Mouse (Mus musculus) embryo, embryonic 11 days (tissue): ENCODE measurements around the gene Hist2h2aa2.
"Not testable (repeated sequence)": the region's sequence is repeated elsewhere in the genome, so short reads cannot be mapped to it uniquely, and the experiment has no call there.

Experiments used
- DNase-seq: peaks from one replicate; pipeline ENCODE4 v3.0.0-alpha.2; 2015

The Hist2h2aa2 gene

GRCm38 (mm10) chr3:96234914-96235313, 5.2 kb downstream of the Hist2h2aa2 start:
- DNase-seq: no peak

GRCm38 (mm10) chr3:96231758-96232120, 8.3 kb downstream of the Hist2h2aa2 start:
- no peak for DNase-seq

GRCm38 (mm10) chr3:96230910-96231757, 8.9 kb downstream of the Hist2h2aa2 start:
- DNase-seq: no peak

GRCm38 (mm10) chr3:96230404-96230803, 9.7 kb downstream of the Hist2h2aa2 start:
- no peak for DNase-seq

- DNase-seq: no peak
These were observed 11.2 kb downstream of the Hist2h2aa2 start for GRCm38 (mm10) chr3:96228828-96229227.

- DNase-seq: no peak
These were observed 13.1 kb downstream of the Hist2h2aa2 start for GRCm38 (mm10) chr3:96226695-96227648.

GRCm38 (mm10) chr3:96225421-96225820, 14.7 kb downstream of the Hist2h2aa2 start:
- no peak for DNase-seq

- DNase-seq: no peak
These were observed 17.3 kb downstream of the Hist2h2aa2 start for GRCm38 (mm10) chr3:96222774-96223173.

GRCm38 (mm10) chr3:96221640-96222038, 18.4 kb downstream of the Hist2h2aa2 start:
- DNase-seq: peak; percentile 23

- DNase-seq: peak; percentile 94
These were observed 19.1 kb downstream of the Hist2h2aa2 start, which contains the start of the genes Hist2h2ac and Hist2h2be for GRCm38 (mm10) chr3:96220765-96221639. TSS of gene Hist2h2ac (minus strand) at chr3:96220880. TSS of gene Hist2h2be (plus strand) at chr3:96221119.

- DNase-seq: peak; percentile 57
These were observed 19.8 kb downstream of the Hist2h2aa2 start for GRCm38 (mm10) chr3:96220131-96220764.

- peak; percentile 88 for DNase-seq
These were observed 20.4 kb downstream of the Hist2h2aa2 start, which contains the start of the genes Bola1 and Hist2h2ab for GRCm38 (mm10) chr3:96219661-96220130. TSS of gene Bola1 (minus strand) at chr3:96219709. TSS of gene Hist2h2ab (plus strand) at chr3:96219865.

- DNase-seq: no peak
These were observed 20.9 kb downstream of the Hist2h2aa2 start for GRCm38 (mm10) chr3:96219191-96219641.

- DNase-seq: peak; percentile 44
These were observed 30.8 kb downstream of the Hist2h2aa2 start for GRCm38 (mm10) chr3:96209242-96209641.

GRCm38 (mm10) chr3:96207819-96208218, 32.3 kb downstream of the Hist2h2aa2 start:
- no peak for DNase-seq

GRCm38 (mm10) chr3:96199731-96200130, 40.3 kb downstream of the Hist2h2aa2 start:
- no peak for DNase-seq

GRCm38 (mm10) chr3:96198601-96199251, 41.4 kb downstream of the Hist2h2aa2 start:
- not testable (repeated sequence) for DNase-seq

GRCm38 (mm10) chr3:96198181-96198580, 41.9 kb downstream of the Hist2h2aa2 start:
- peak; percentile 41 for DNase-seq

GRCm38 (mm10) chr3:96197129-96197749, 42.8 kb downstream of the Hist2h2aa2 start:
- peak; percentile 96 for DNase-seq

GRCm38 (mm10) chr3:96196437-96197128, 43.5 kb downstream of the Hist2h2aa2 start:
- DNase-seq: no peak
